Comparison of ENCODE assay signal across 8 mouse cellular contexts in the genomic region with DNA sequence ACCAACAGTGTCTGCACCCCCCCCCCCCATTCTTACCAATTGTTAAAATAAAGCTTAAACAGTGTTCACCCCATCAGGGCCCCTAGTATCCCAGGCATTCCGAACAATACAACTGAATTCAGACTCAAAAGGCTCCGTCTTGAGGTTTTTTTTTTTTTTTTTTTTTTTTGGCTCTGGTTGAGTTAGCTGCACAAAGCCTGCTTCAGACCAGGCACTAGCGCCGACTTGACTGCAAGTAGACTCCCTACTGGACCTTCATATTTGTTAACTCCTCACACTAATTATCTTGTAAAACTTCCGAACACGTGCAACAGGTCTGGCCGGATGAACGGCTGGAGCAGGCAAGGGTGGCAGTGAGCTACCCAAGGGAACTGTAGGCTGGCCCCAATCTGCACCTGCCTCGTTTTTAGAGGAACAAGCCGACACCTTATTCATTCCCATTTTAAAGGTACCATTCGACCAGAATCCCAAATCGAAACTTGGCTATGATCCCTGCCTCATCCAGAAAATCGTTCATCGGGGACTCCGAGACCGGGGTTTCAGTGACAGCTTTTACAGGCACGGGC. TPM values are rescaled to one million over a fixed set of nuclear protein-coding genes. Genes with fewer than 3 reads are reported as not detected.
DNase-seq lines count a peak whose midpoint lies in the region; ATAC-seq and TF ChIP-seq lines count a peak whose summit lies in the region.

No protein-coding gene starts in this region.

- H3K36me3 ChIP-seq in kidney, embryonic 15.5 days, result peaks cover 36% of the 10 kb centered on the region

- H3K4me1 ChIP-seq in kidney, embryonic 15.5 days, result peaks cover 15% of the 10 kb centered on the region

- CTCF ChIA-PET in Patski (lab: Charles Lee), result interaction anchor here (0.6 kb wide), 1 partner anchor 89 kb away, joined by 4 read pairs; no protein-coding TSS in a partner anchor

- under 1% methylated on average over 17 of the region's 17 CpGs for WGBS in kidney, embryonic 15.5 days

- DNase-seq in left cerebral cortex, postnatal 4 days, result peak; percentile 12
- no peak for DNase-seq in left cerebral cortex, postnatal 25 days (ENCODE audit: low spot score in 2 of 2)
- DNase-seq in Patski (ENCODE audit: low read depth, low spot score), result no peak
- peak; percentile 16 for DNase-seq in mesoderm, embryonic 11.5 days (ENCODE audit: low read depth, low spot score)
- no peak for DNase-seq in right cerebral cortex, postnatal 14 days

- H3K4me2 ChIP-seq in kidney, embryonic 15.5 days, result peak overlapping the region; percentile 78

- H3K27me3 ChIP-seq in Patski, result peaks cover 10% of the 10 kb centered on the region
- no peaks in the 10 kb centered on the region for H3K27me3 ChIP-seq in kidney, embryonic 15.5 days

- peak; percentile 36 for ATAC-seq in Patski
- peak; percentile 38 for ATAC-seq in erythroblast, adult 5-6 weeks (replicated peaks; ENCODE audit: low FRiP score, poor library complexity, severe bottlenecking)
- peak; percentile 8; the same call in 1 of the 2 replicates for ATAC-seq in kidney, embryonic 15.5 days (replicated peaks; ENCODE audit: low FRiP score)
- ATAC-seq in granulocyte monocyte progenitor cell, adult 5-6 weeks (replicated peaks; ENCODE audit: poor library complexity, severe bottlenecking), result no peak

- no peak for TF ChIP-seq CTCF in Patski (IDR thresholded peaks at IDR 0.05)

- intact Hi-C loops in left cerebral cortex, postnatal 4 days (cut with DNase I), result no loop called here
- intact Hi-C loops in left cerebral cortex, postnatal 25 days (cut with DNase I), result loop anchor here (5.0 kb wide), 1 partner anchor 490 kb away; a partner anchor contains a TSS

- peak overlapping the region; percentile 75 for H3K9ac ChIP-seq in kidney, embryonic 15.5 days

- H3K9me3 ChIP-seq in kidney, embryonic 15.5 days (replicated peaks), result no peaks in the 10 kb centered on the region

- peak overlapping the region; percentile 88 for H3K27ac ChIP-seq in kidney, embryonic 15.5 days

- in situ Hi-C loops in Patski (cut with MboI; ENCODE audit: low pct_unique_long_range_greater_than_20kb), result no loop called here

- H3K4me3 ChIP-seq in kidney, embryonic 15.5 days (replicated peaks), result peak overlapping the region; percentile 95

- POLR2A ChIA-PET in Patski (lab: Charles Lee), result interaction anchor here (0.6 to 0.7 kb wide), 2 partner anchors 33 to 190 kb away, joined by 4 read pairs; no protein-coding TSS in a partner anchor

RNA-seq across cellular contexts. Expression of a gene that starts 0.8 kb away (rescaled TPM):
- total RNA-seq in left cerebral cortex, postnatal 4 days (2021), result 100 to 1,000 TPM; 118 to 121 TPM
- 100 to 1,000 TPM; 107 TPM for total RNA-seq in left cerebral cortex, postnatal 25 days (2021)
- 169 TPM for polyA plus RNA-seq in Patski (2021)
- total RNA-seq in erythroblast, adult 5-6 weeks (2015; ENCODE audit: low replicate concordance), result 45.5 and 49.7 TPM in 2 replicates
- 24.5 and 27.7 TPM in 2 replicates for total RNA-seq in erythroblast, adult 5-6 weeks (2017; ENCODE audit: low replicate concordance)
- polyA plus RNA-seq in kidney, embryonic 15.5 days (2015; fragmentation: Nextera tagmentation; extraction: Ambion mirVana), result 249 and 256 TPM in 2 replicates
- total RNA-seq in granulocyte monocyte progenitor cell, adult 5-6 weeks (2014; fragmentation: Nextera tagmentation), result 178 and 188 TPM in 2 replicates
- total RNA-seq in granulocyte monocyte progenitor cell, adult 5-6 weeks (2017), result 110 and 117 TPM in 2 replicates

Comparison
In these comparisons a context has a peak if more than half of its experiments do, and no peak if none do; other contexts are left out.
1. DNase-seq: peak in left cerebral cortex, postnatal 4 days (single experiment) and mesoderm, embryonic 11.5 days (single experiment); none in left cerebral cortex, postnatal 25 days (0 of 2), Patski (single experiment) and right cerebral cortex, postnatal 14 days (single experiment).